Mouse (Mus musculus) forebrain, embryonic 14.5 days (tissue): ENCODE results near the gene Gal3st1. TPM values are rescaled to one million over a fixed set of nuclear protein-coding genes. Genes with fewer than 3 reads are reported as not detected.
"Not testable (repeated sequence)": the region's sequence is repeated elsewhere in the genome, so short reads cannot be mapped to it uniquely, and the experiment has no call there.

ENCODE experiments used
- ATAC-seq: fragments of 200-750 bp; cut with Nextera tagmentation; 2 replicates; pipeline ENCODE4 v1.8.0; 2017; ENCODE audit warnings: mild to moderate bottlenecking, moderate library complexity
- DNase-seq: peaks from one replicate; pipeline ENCODE4 v3.0.0-alpha.2; 2015; ENCODE audit warnings: low spot score
- H3K27ac ChIP-seq: fragments of 300-500 bp; sonication (generic); 2 replicates; pipeline ENCODE4 v1.5.1; 2014; ENCODE audit warnings: low read depth, mild to moderate bottlenecking, control low read depth, low read length, moderate library complexity
- H3K27me3 ChIP-seq: fragments of 300-500 bp; sonication (generic); replicated peaks from 2 replicates; pipeline ENCODE4 v1.6.1; 2014; ENCODE audit warnings: low read length, control low read depth, mixed read lengths; ENCODE audit not compliant: control insufficient read depth, insufficient read depth
- H3K36me3 ChIP-seq: fragments of 300-500 bp; sonication (generic); 2 replicates; pipeline ENCODE4 v1.6.1; 2014; ENCODE audit warnings: low read length, control low read depth; ENCODE audit not compliant: control insufficient read depth, insufficient read depth
- H3K4me1 ChIP-seq: fragments of 300-500 bp; sonication (generic); 2 replicates; pipeline ENCODE4 v1.6.1; 2014; ENCODE audit warnings: antibody characterized with exemption, low read length, control low read depth; ENCODE audit not compliant: control insufficient read depth, insufficient read depth
- H3K4me2 ChIP-seq: fragments of 300-500 bp; sonication (generic); 2 replicates; pipeline ENCODE4 v1.6.1; 2014; ENCODE audit warnings: mild to moderate bottlenecking, control low read depth, low read length
- H3K4me3 ChIP-seq: fragments of 300-500 bp; sonication (generic); 2 replicates; pipeline ENCODE4 v1.5.1; 2014; ENCODE audit warnings: low read depth, low read length, control low read depth
- H3K9ac ChIP-seq: fragments of 300-500 bp; sonication (generic); 2 replicates; pipeline ENCODE4 v1.6.1; 2014; ENCODE audit warnings: mild to moderate bottlenecking, low read length, control low read depth, moderate library complexity
- H3K9me3 ChIP-seq: fragments of 300-500 bp; sonication (generic); replicated peaks from 2 replicates; pipeline ENCODE4 v1.6.1; 2016; ENCODE audit warnings: low read length, control low read depth, mixed read lengths; ENCODE audit not compliant: control insufficient read depth
- whole genome bisulfite sequencing: fragments of 180-500 bp; shearing (Covaris S2); extraction: QIAGEN DNeasy Blood & Tissue Kit; methylation state at CpG from one replicate; pipeline ENCODE4 v1.1.7; 2014; 5-methylcytosine and 5-hydroxymethylcytosine counted together
- polyA plus RNA-seq: library from polyadenylated mRNA; unstranded; fragments of >200 nt; fragmentation: Nextera tagmentation; extraction: Ambion mirVana; gene quantifications from 2 replicates; pipeline ENCODE4 v1.2.1, GENCODE M21; 2014

Gene Gal3st1
- polyA plus RNA-seq, 1 experiment from 2014 or later = 1.6 TPM

GRCm38 (mm10) chr11:4015796-4016195, 32.4 kb downstream of the Gal3st1 start:
- H3K4me1 ChIP-seq, H3K9ac ChIP-seq, H3K4me2 ChIP-seq, DNase-seq, ATAC-seq, H3K9me3 ChIP-seq, H3K36me3 ChIP-seq, H3K27ac ChIP-seq, H3K4me3 ChIP-seq, H3K27me3 ChIP-seq: not testable (repeated sequence)
- 91% methylated on average over 14 of the region's 14 CpGs for WGBS

GRCm38 (mm10) chr11:4022111-4022510, 38.7 kb downstream of the Gal3st1 start:
- H3K4me3 ChIP-seq, H3K36me3 ChIP-seq, H3K27me3 ChIP-seq, DNase-seq, H3K27ac ChIP-seq, ATAC-seq, H3K9ac ChIP-seq, H3K4me2 ChIP-seq, H3K9me3 ChIP-seq, H3K4me1 ChIP-seq: not testable (repeated sequence)
- WGBS = 91% methylated on average over 13 of the region's 13 CpGs

- WGBS = 58% methylated on average over 2 of the region's 2 CpGs
- H3K27me3 ChIP-seq = no peaks in the 10 kb centered on the region
- H3K4me3 ChIP-seq = no peak overlapping the region
- H3K4me1 ChIP-seq = no peaks in the 10 kb centered on the region
- no peak overlapping the region for H3K9ac ChIP-seq
- ATAC-seq = no peak
- no peak for DNase-seq
- no peak overlapping the region for H3K27ac ChIP-seq
- no peaks in the 10 kb centered on the region for H3K9me3 ChIP-seq
- H3K36me3 ChIP-seq = no peaks in the 10 kb centered on the region
- no peak overlapping the region for H3K4me2 ChIP-seq
These were observed 39.9 kb downstream of the Gal3st1 start for GRCm38 (mm10) chr11:4023321-4023720.

DNA sequence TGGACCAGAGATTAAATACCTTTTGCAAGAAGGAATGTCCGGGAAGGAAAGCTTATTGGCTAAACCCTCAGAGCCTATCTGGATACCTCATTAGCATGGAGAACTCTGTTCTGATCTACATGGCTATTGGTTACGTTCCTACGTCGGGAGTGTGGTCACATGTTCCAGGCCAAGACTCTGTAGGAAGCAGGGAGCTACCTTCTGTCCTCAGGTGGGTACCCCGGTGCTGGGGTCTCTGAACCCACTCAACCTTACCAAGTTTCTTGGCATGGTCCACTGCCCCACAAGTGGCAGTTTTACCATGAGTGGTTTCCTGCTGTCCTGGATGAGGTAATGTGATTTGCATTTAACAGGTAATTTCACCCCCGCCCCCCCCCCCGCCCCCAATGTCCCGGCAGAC, 43.6 kb downstream of the Gal3st1 start:
- H3K9me3 ChIP-seq = no peaks in the 10 kb centered on the region
- H3K27me3 ChIP-seq = no peaks in the 10 kb centered on the region
- H3K36me3 ChIP-seq = no peaks in the 10 kb centered on the region
- no peak for DNase-seq
- H3K4me3 ChIP-seq = no peak overlapping the region
- no peaks in the 10 kb centered on the region for H3K4me1 ChIP-seq
- ATAC-seq = no peak
- no peak overlapping the region for H3K9ac ChIP-seq
- 83% methylated on average over 8 of the region's 8 CpGs for WGBS
- H3K4me2 ChIP-seq = no peak overlapping the region
- no peak overlapping the region for H3K27ac ChIP-seq

DNA sequence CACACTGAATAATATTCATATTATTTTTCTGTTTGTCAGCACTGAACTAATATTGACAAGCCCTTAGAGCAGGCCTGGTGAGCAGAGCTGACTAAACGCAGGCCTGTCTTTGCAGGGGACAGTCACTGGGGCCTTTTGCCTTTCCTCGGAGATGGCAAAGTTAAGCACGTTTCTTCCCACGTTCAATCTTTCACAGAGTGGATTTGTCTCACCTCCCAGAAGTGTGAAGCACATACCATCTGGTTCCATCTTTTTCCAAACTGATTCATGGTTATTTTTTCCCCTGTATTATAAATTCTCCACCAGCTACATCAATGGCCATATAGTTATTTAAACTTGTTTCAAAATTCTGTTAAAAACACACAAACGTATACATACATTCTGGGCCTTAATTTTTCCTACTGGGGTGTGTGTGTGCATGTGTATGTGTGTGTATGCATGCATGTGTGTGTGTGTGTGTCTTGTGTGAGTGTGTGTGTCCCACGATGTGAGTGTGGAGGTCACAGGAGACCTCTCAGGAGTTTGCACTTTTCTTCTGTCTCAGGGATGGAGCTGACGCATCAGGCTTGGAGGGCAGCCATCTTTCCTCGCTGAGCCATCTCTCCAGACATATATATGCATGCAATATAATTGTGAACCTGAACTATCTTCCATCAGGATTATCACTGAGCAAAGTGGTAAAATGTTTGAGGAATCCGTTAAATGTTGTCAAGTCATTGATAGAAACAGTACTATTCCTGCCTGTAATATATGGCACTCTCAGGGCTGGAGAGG, 44.3 kb downstream of the Gal3st1 start:
- no peaks in the 10 kb centered on the region for H3K36me3 ChIP-seq
- H3K9ac ChIP-seq = no peak overlapping the region
- no peaks in the 10 kb centered on the region for H3K27me3 ChIP-seq
- H3K9me3 ChIP-seq = no peaks in the 10 kb centered on the region
- H3K4me3 ChIP-seq = no peak overlapping the region
- DNase-seq (peak; percentile 35), ATAC-seq (no peak)
- H3K4me2 ChIP-seq = no peak overlapping the region
- H3K4me1 ChIP-seq = no peaks in the 10 kb centered on the region
- H3K27ac ChIP-seq = no peak overlapping the region
- 73% methylated on average over 9 of the region's 9 CpGs for WGBS

DNA sequence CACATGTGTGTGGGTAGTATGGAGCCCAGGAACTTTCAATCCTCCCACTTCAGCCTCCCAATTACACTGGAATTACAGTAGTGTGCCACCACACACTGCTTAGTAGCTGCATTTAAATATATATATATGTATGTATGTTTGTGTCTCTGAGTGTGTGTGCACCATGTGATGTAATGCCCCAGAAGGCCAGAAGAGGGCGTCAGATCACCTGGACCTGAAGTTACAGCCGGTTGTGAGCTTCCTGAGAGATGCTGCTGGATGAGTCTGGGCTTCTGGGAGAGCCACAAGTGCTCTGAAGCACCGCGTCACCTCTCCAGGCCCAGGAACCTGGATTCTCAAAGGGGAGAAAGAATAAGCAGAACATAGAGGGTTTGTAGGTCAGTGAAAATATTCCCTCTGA, 45.9 kb downstream of the Gal3st1 start:
- Histone ChIP-seq H3K4me3 (no peak overlapping the region), H3K9ac (no peak overlapping the region), H3K36me3 (no peaks in the 10 kb centered on the region), H3K4me1 (no peaks in the 10 kb centered on the region), H3K27ac (no peak overlapping the region), H3K27me3 (no peaks in the 10 kb centered on the region), H3K4me2 (no peak overlapping the region), H3K9me3 (no peaks in the 10 kb centered on the region)
- WGBS = 72% methylated on average over 4 of the region's 4 CpGs
- no peak for DNase-seq
- no peak for ATAC-seq

- 44% methylated on average over 16 of the region's 16 CpGs for WGBS
- H3K4me3 ChIP-seq = no peak within 1 kb of the TSS
- no peak for ATAC-seq
- H3K4me1 ChIP-seq = no peaks in the 10 kb centered on the region
- DNase-seq = no peak
- no peak within 1 kb of the TSS for H3K27ac ChIP-seq
- no peaks in the 10 kb centered on the region for H3K27me3 ChIP-seq
- H3K36me3 ChIP-seq = no peaks in the 10 kb centered on the region
- H3K4me2 ChIP-seq = no peak within 1 kb of the TSS
- H3K9me3 ChIP-seq = no peaks in the 10 kb centered on the region
- H3K9ac ChIP-seq = no peak within 1 kb of the TSS
These were observed 47.9 kb downstream of the Gal3st1 start, which contains the start of gene Sec14l4 for GRCm38 (mm10) chr11:4031126-4031941. Gene Sec14l4, plus strand, starts transcription at chr11:4031462.

GRCm38 (mm10) chr11:4031961-4032360, 48.5 kb downstream of the Gal3st1 start:
- H3K4me3 ChIP-seq = no peak overlapping the region
- no peak for ATAC-seq
- 52% methylated on average over 12 of the region's 12 CpGs for WGBS
- H3K27ac ChIP-seq = no peak overlapping the region
- H3K9ac ChIP-seq = no peak overlapping the region
- DNase-seq = no peak
- H3K4me2 ChIP-seq = no peak overlapping the region
- H3K4me1 ChIP-seq = no peaks in the 10 kb centered on the region
- H3K36me3 ChIP-seq = no peaks in the 10 kb centered on the region
- no peaks in the 10 kb centered on the region for H3K9me3 ChIP-seq
- no peaks in the 10 kb centered on the region for H3K27me3 ChIP-seq

DNA sequence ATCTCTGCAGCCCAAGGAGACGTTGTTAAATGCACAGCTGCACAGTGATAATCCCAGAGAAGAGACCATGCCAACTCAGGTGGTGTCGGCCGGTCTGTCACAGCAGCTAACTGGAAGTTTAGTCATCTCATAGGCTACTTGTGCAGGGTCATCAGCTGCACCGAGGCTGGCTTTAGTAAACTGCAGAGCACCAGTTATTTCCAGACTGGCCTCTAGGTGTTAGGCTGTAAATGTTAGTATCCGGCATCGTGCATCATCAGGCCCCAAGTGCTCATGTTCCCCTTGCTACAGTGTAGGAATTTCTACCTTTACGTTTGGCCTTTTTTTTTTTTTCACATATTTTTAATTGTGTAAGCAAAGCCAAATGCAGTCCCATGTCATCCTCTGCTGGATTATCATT, 50.0 kb downstream of the Gal3st1 start:
- no peaks in the 10 kb centered on the region for H3K9me3 ChIP-seq
- ATAC-seq (no peak), DNase-seq (no peak)
- H3K36me3 ChIP-seq = no peaks in the 10 kb centered on the region
- no peaks in the 10 kb centered on the region for H3K27me3 ChIP-seq
- no peak overlapping the region for H3K4me2 ChIP-seq
- WGBS = 74% methylated on average over 7 of the region's 7 CpGs
- H3K4me1 ChIP-seq = no peaks in the 10 kb centered on the region
- H3K9ac ChIP-seq = no peak overlapping the region
- H3K4me3 ChIP-seq = no peak overlapping the region
- no peak overlapping the region for H3K27ac ChIP-seq
